Mouse (Mus musculus) midbrain, embryonic 16.5 days (tissue): Measurements from ENCODE around the gene Hrh3. TPM values are rescaled to one million over a fixed set of nuclear protein-coding genes. Genes with fewer than 3 reads are reported as not detected.

ENCODE experiments used
- ATAC-seq: fragments of 200-750 bp; cut with Nextera tagmentation; 2 replicates; pipeline ENCODE4 v1.8.0; 2017; ENCODE audit warnings: moderate TSS enrichment
- H3K27ac ChIP-seq: fragments of 300-500 bp; sonication (generic); 2 replicates; pipeline ENCODE4 v1.5.1; 2014; ENCODE audit warnings: mild to moderate bottlenecking, low read length, mixed read lengths
- H3K27me3 ChIP-seq: fragments of 300-500 bp; sonication (generic); 2 replicates; pipeline ENCODE4 v1.6.1; 2014; ENCODE audit warnings: low read depth, low read length, mixed read lengths; ENCODE audit not compliant: control insufficient read depth, insufficient read depth
- H3K36me3 ChIP-seq: fragments of 300-500 bp; sonication (generic); 2 replicates; pipeline ENCODE4 v1.6.1; 2014; ENCODE audit warnings: mild to moderate bottlenecking, low read length, moderate library complexity, mixed read lengths; ENCODE audit not compliant: control insufficient read depth, insufficient read depth
- H3K4me1 ChIP-seq: fragments of 300-500 bp; sonication (generic); 2 replicates; pipeline ENCODE4 v1.6.1; 2014; ENCODE audit warnings: mild to moderate bottlenecking, low read length, mixed read lengths; ENCODE audit not compliant: control insufficient read depth, insufficient read depth
- H3K4me2 ChIP-seq: fragments of 300-500 bp; sonication (generic); 2 replicates; pipeline ENCODE4 v1.6.1; 2014; ENCODE audit warnings: mild to moderate bottlenecking, low read length, mixed read lengths
- H3K4me3 ChIP-seq: fragments of 300-500 bp; sonication (generic); 2 replicates; pipeline ENCODE4 v1.5.1; 2014; ENCODE audit warnings: low read depth, mild to moderate bottlenecking, low read length, moderate library complexity, mixed read lengths
- H3K9ac ChIP-seq: fragments of 300-500 bp; sonication (generic); 2 replicates; pipeline ENCODE4 v1.6.1; 2014; ENCODE audit warnings: low read depth, low read length, mixed read lengths
- H3K9me3 ChIP-seq: fragments of 300-500 bp; sonication (generic); replicated peaks from 2 replicates; pipeline ENCODE4 v1.6.1; 2014; ENCODE audit warnings: mild to moderate bottlenecking, low read length, mixed read lengths; ENCODE audit not compliant: control insufficient read depth, poor library complexity, severe bottlenecking
- WGBS: fragments of 180-500 bp; shearing (Covaris S2); extraction: QIAGEN DNeasy Blood & Tissue Kit; methylation state at CpG from one replicate; pipeline ENCODE4 v1.1.7; 2014; 5-methylcytosine and 5-hydroxymethylcytosine counted together
- polyA plus RNA-seq: library from polyadenylated mRNA; unstranded; fragments of >200 nt; fragmentation: Nextera tagmentation; extraction: Ambion mirVana; gene quantifications from 2 replicates; pipeline ENCODE4 v1.2.1, GENCODE M21; 2015

Gene Hrh3
- polyA plus RNA-seq: 3.3 TPM in 2 replicates

DNA sequence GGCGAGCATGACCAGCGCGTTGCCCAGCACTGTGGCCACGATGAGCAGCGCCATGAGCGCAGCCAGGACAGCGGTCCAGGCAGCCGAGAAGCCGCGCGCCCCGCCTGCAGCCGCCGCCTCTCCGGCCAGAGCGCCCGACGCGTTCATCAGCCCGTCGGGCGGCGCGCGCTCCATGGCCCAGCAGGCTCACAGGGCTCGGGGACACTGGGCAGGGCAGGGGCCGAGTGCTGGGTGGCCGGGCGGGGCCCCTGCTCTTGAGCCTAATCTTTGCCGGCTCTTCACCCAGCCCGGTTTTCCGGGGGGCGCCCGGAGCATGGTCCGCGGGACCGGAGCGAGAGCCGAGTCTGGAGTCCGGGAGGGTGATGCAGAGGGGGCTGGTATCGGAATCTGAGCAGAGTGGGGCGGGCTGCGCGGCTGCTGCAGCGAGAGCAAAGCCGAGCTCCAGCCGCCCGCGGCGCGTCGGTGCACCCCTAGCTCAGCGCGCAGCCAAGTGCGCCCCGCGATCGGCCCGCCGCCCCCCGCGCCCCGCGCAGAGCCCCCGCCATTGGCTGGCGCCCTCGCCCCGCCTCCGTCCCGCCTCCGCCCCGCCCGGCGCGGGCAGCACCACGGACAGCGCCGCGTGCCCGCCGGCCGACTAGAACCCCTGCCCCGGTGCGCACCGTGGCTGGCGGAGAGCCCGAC, at the start of gene Hrh3:
Hrh3 (minus strand) TSS at position 511 of the 681 bp plus-strand sequence.
- Histone ChIP-seq H3K27ac (no peak within 1 kb of the TSS), H3K4me2 (peak within 1 kb of the TSS; percentile 94), H3K9me3 (no peaks in the 10 kb centered on the region), H3K4me3 (peak within 1 kb of the TSS; percentile 61), H3K9ac (peak within 1 kb of the TSS; percentile 67), H3K36me3 (no peaks in the 10 kb centered on the region), H3K27me3 (peaks cover 20% of the 10 kb centered on the region), H3K4me1 (peaks cover 18% of the 10 kb centered on the region)
- peak; percentile 64 for ATAC-seq
- WGBS: 0% methylated on average over 65 of the region's 87 CpGs

DNA sequence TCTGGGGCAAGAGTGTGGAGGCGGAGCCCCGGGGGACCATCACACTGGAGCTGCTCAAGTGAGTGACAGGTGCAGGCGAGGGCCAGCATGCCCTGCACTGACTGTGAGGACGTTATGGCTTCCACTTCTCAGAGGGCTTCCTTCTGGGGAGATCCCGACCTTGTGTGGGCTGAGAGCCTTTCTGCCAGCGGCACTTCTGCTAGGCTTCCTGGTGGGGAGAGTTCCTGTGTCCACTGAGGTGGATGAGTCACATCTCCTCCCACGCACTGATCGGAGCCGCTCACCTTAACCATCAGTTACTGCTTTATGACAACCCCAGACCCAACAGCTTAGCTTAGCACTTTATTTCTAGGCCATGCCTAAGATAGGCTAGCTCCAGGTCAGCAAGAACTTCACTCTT, 44.3 kb upstream of the Hrh3 start:
- no peaks in the 10 kb centered on the region for H3K9me3 ChIP-seq
- 87% methylated on average over 9 of the region's 9 CpGs for WGBS
- ATAC-seq: no peak
- H3K9ac ChIP-seq: no peak overlapping the region
- no peak overlapping the region for H3K4me3 ChIP-seq
- H3K4me1 ChIP-seq: no peaks in the 10 kb centered on the region
- no peak overlapping the region for H3K27ac ChIP-seq
- no peak overlapping the region for H3K4me2 ChIP-seq
- H3K36me3 ChIP-seq: peaks cover 26% of the 10 kb centered on the region
- H3K27me3 ChIP-seq: no peaks in the 10 kb centered on the region

DNA sequence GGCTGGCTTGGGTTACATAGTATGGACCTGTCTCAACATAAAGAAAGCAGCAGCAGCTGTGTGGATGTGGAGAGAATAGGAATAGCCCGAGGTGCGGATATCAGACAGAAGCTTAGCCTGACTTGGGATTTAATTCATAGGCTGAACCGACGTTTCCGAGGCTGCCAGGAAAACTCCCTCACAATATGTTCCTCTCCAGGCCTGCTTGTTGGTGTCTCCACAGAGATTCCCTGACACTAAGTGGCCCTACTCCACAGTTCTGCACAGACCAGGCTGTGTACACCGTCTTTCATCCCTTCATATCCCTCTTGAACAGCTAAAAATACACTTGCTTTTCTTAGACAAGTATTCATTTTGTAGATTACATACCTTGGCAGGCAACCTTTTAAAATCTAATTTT, 43.1 kb upstream of the Hrh3 start:
- Histone ChIP-seq H3K4me2 (no peak overlapping the region), H3K36me3 (peaks cover 21% of the 10 kb centered on the region), H3K27me3 (no peaks in the 10 kb centered on the region), H3K4me3 (no peak overlapping the region), H3K9me3 (no peaks in the 10 kb centered on the region), H3K4me1 (no peaks in the 10 kb centered on the region), H3K9ac (no peak overlapping the region), H3K27ac (no peak overlapping the region)
- ATAC-seq: no peak
- 90% methylated on average over 6 of the region's 6 CpGs for WGBS

DNA sequence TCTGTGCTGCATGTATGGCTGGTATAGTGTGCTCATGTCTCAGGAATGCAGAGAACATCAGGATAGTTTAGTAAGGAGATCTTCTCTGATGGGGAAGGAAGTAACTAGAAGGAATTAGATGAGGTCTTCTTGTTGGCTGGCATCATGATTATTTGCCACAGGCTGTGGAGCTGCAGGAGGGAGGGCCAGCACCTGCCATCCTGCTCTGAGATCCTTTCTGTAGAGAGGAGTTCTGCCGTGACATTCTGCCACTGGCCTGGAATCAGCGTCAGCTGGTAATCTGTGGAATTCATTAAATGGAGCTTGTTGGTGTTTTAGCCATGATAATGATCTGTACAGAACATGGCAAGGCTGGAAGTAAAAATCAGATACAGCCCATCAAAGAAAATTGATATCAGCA, 41.8 kb upstream of the Hrh3 start:
- no peak overlapping the region for H3K4me3 ChIP-seq
- no peak overlapping the region for H3K9ac ChIP-seq
- 80% methylated on average over 2 of the region's 2 CpGs for WGBS

DNA sequence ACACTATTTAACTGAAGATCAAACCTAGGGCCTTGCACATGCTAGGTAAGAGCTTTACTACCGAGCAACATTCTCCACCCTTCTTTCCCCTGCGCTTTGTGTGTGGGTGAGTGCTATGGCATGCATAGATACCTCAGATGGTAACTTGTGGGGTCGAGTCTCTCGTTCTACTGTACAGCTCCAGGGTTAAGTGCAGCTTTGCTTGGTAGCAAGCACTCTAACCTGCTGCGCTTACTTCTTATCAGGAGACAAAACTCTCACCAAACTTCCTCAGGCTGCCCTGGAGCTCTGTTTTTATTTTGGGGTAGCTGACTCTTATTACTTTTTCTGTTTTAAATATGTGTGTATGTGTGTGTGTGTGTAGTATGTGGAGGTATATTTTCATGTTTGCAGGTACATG, 31.1 kb upstream of the Hrh3 start:
- Histone ChIP-seq H3K4me1 (no peaks in the 10 kb centered on the region), H3K4me2 (no peak overlapping the region), H3K27me3 (no peaks in the 10 kb centered on the region), H3K4me3 (no peak overlapping the region), H3K36me3 (peaks cover 5% of the 10 kb centered on the region; the same call in 1 of the 2 replicates), H3K9me3 (no peaks in the 10 kb centered on the region), H3K27ac (no peak overlapping the region), H3K9ac (no peak overlapping the region)
- 87% methylated on average over 5 of the region's 5 CpGs for WGBS
- no peak for ATAC-seq

More for the DNA sequence above, 41.8 kb upstream of the Hrh3 start:
- no peak for ATAC-seq
- Histone ChIP-seq H3K27ac (no peak overlapping the region), H3K4me1 (no peaks in the 10 kb centered on the region), H3K27me3 (no peaks in the 10 kb centered on the region), H3K9me3 (no peaks in the 10 kb centered on the region), H3K36me3 (peaks cover 21% of the 10 kb centered on the region), H3K4me2 (no peak overlapping the region)

DNA sequence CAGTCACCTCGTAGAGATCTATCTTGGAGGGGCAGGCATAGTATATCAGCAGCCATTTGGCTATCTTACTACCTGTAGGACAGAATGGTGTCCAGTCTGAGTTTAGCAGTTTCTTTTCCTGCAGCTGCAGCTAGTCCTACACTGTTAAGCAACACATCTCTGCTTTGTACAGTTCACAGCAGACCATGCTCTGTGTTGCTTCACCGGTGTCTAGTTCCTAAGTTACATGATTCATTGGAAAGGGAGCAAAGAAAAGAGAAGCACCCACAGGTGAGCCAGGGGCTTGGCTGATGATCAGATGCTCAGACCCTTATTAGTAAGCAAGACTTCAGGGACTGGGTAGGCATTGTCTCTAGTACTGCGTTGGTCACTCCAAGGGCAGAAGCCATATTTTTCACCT, 29.6 kb upstream of the Hrh3 start:
- 87% methylated on average over 3 of the region's 3 CpGs for WGBS

DNA sequence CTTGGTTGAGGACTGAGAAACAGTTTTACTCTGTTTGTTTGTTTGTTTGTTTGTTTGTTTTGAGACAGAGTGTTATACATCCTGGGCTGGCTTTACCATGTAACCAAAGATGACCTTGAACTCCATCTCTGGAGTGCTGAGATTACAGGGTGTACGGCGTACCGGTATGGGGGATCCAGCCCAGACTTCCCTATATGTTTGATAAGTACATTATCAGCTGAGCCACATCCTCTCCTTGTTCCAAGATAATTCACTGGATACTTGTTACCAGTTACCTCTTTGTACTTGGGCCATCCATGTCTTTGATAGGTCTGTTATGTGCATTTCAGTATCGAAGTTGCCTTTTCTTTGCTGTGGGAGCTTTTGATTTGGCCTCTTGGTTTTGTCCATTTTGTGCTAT, 28.9 kb upstream of the Hrh3 start:
- H3K36me3 ChIP-seq: 0 out of 2 replicates have a peak, but pooled peaks cover 2% of the 10 kb centered on the region
- 97% methylated on average over 4 of the region's 4 CpGs for WGBS
- no peak for ATAC-seq

More for the DNA sequence above, 29.6 kb upstream of the Hrh3 start:
- no peaks in the 10 kb centered on the region for H3K9me3 ChIP-seq
- ATAC-seq: no peak
- H3K27ac ChIP-seq: no peak overlapping the region
- H3K36me3 ChIP-seq: 0 out of 2 replicates have a peak, but pooled peaks cover 3% of the 10 kb centered on the region
- H3K4me3 ChIP-seq: no peak overlapping the region
- no peaks in the 10 kb centered on the region for H3K27me3 ChIP-seq
- no peak overlapping the region for H3K9ac ChIP-seq
- H3K4me1 ChIP-seq: no peaks in the 10 kb centered on the region
- no peak overlapping the region for H3K4me2 ChIP-seq

DNA sequence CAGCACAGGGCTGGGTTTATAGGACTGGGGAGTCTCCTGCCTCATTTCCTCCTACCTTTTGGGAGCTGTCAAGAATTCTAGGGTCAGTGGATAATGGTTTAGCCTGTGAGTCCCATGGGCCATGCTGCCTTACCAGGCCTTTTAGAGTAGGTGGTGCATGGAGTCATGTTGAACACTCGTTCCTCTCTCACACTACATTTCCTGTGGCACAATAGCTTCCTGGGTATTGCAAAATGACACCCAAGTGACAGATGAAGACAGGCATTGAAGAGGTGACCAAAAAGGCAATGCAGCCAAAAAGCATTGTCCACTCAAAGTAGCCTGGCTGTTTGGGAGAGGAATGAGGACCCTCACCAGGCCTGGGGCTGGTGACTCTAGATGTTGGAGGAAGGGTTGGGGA, 23.4 kb upstream of the Hrh3 start:
- H3K4me3 ChIP-seq: no peak overlapping the region
- no peaks in the 10 kb centered on the region for H3K27me3 ChIP-seq
- no peaks in the 10 kb centered on the region for H3K9me3 ChIP-seq
- H3K36me3 ChIP-seq: no peaks in the 10 kb centered on the region
- H3K4me2 ChIP-seq: no peak overlapping the region
- H3K27ac ChIP-seq: no peak overlapping the region
- 0 out of 2 replicates have a peak, but pooled peaks cover 4% of the 10 kb centered on the region for H3K4me1 ChIP-seq
- 83% methylated on average over 1 of the region's 1 CpGs for WGBS
- no peak overlapping the region for H3K9ac ChIP-seq
- no peak for ATAC-seq

More for the DNA sequence above, 28.9 kb upstream of the Hrh3 start:
- no peak overlapping the region for H3K9ac ChIP-seq
- no peaks in the 10 kb centered on the region for H3K4me1 ChIP-seq
- no peak overlapping the region for H3K4me2 ChIP-seq
- H3K4me3 ChIP-seq: no peak overlapping the region
- no peaks in the 10 kb centered on the region for H3K9me3 ChIP-seq
- H3K27me3 ChIP-seq: no peaks in the 10 kb centered on the region
- H3K27ac ChIP-seq: no peak overlapping the region

DNA sequence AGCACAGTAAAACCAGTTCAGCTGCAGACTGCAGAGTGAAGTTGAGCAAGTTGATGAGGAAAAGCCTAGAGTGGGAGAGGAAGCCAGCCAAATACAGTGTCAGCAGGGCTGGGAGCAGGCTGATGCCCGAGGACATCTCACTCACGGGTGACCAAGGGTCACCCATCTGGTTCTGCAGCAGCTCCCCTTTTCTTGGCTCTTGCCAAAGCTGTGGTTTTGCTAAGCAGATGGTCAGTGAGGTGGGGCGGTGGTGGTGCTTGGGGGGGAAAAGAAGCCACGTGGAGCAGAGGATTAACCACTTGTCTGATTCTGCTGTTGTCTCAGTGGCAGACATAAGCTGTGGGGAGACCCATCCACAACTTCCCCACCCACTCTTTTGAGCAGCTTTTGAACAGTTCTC, 21.9 kb upstream of the Hrh3 start:
- Histone ChIP-seq H3K4me3 (no peak overlapping the region), H3K9ac (no peak overlapping the region), H3K9me3 (no peaks in the 10 kb centered on the region), H3K4me2 (no peak overlapping the region), H3K27ac (no peak overlapping the region), H3K4me1 (0 out of 2 replicates have a peak, but pooled peaks cover 4% of the 10 kb centered on the region), H3K36me3 (no peaks in the 10 kb centered on the region), H3K27me3 (no peaks in the 10 kb centered on the region)
- WGBS: 13% methylated on average over 4 of the region's 4 CpGs
- ATAC-seq: no peak
